Mouse (Mus musculus) midbrain, embryonic 10.5 days (tissue): ENCODE data around the gene Gcnt2. TPM values are rescaled to one million over a fixed set of nuclear protein-coding genes. Genes with fewer than 3 reads are reported as not detected.

Experiments used
- DNase-seq: peaks from one replicate; pipeline ENCODE4 v3.0.0-alpha.2; 2017; ENCODE audit warnings: low spot score
- H3K27ac ChIP-seq: fragments of 300-500 bp; sonication (generic); replicated peaks from 2 replicates; pipeline ENCODE4 v1.5.1; 2016; ENCODE audit warnings: mild to moderate bottlenecking
- H3K27me3 ChIP-seq: fragments of 300-500 bp; sonication (generic); 2 replicates; pipeline ENCODE4 v1.6.1; 2016; ENCODE audit warnings: low read depth, mild to moderate bottlenecking; ENCODE audit not compliant: poor library complexity, severe bottlenecking
- H3K36me3 ChIP-seq: fragments of 300-500 bp; sonication (generic); 2 replicates; pipeline ENCODE4 v1.6.1; 2016; ENCODE audit warnings: mild to moderate bottlenecking, moderate library complexity
- H3K4me1 ChIP-seq: fragments of 300-500 bp; sonication (generic); 2 replicates; pipeline ENCODE4 v1.6.1; 2016
- H3K4me3 ChIP-seq: fragments of 300-500 bp; sonication (generic); 2 replicates; pipeline ENCODE4 v1.5.1; 2016; ENCODE audit warnings: mild to moderate bottlenecking, moderate library complexity
- H3K9me3 ChIP-seq: fragments of 300-500 bp; sonication (generic); replicated peaks from 2 replicates; pipeline ENCODE4 v1.6.1; 2016; ENCODE audit warnings: mild to moderate bottlenecking
- WGBS: fragments of 180-500 bp; shearing (Covaris S2); methylation state at CpG from one replicate; pipeline ENCODE4 v1.1.7; 2016; 5-methylcytosine and 5-hydroxymethylcytosine counted together
- microRNA-seq: library from miRNA; unstranded; fragments of <30 nt; microRNA quantifications from one replicate; pipeline ENCODE4, GENCODE M21; 2017
- polyA plus RNA-seq: library from polyadenylated mRNA; unstranded; fragments of >200 nt; fragmentation: Nextera tagmentation; extraction: Ambion mirVana; gene quantifications from 2 replicates; pipeline ENCODE4 v1.2.1, GENCODE M21; 2016

Gene Gcnt2
- polyA plus RNA-seq, 1 experiment from 2014 or later, result 2.7 TPM

GRCm38 (mm10) chr13:41000926-41001639 is 141.5 kb downstream of the Gcnt2 start, which contains the start of gene Pak1ip1:
Gene Pak1ip1, plus strand, starts transcription at chr13:41001023.
- peak within 1 kb of the TSS; percentile 97 for H3K4me3 ChIP-seq
- H3K27me3 ChIP-seq, result no peaks in the 10 kb centered on the region
- H3K36me3 ChIP-seq, result peaks cover 29% of the 10 kb centered on the region
- DNase-seq, result peak; percentile 93
- peaks cover 20% of the 10 kb centered on the region for H3K4me1 ChIP-seq
- H3K9me3 ChIP-seq, result no peaks in the 10 kb centered on the region
- H3K27ac ChIP-seq, result peak within 1 kb of the TSS; percentile 94
- under 1% methylated on average over 58 of the region's 58 CpGs for WGBS

DNA sequence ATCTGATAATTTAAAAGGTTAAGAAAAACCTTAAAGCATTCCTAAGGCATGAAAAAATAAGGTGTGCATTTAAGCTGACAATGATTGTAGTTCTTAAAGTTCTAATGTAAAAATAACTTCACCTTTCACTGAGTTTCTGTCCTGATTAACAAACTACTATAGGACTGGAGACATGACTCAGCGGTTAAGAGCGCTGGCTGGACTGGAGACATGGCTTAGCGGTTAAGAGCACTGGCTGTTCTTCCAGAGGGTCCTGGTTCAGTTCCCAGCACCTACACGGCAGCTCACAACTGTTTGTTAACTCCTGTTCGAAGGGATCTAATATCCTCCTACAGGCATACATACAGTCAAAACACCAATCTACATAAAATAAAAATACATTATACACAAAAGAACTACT is 142.4 kb downstream of the Gcnt2 start:
- Histone ChIP-seq H3K4me1 (peaks cover 20% of the 10 kb centered on the region), H3K27ac (no peak overlapping the region), H3K9me3 (no peaks in the 10 kb centered on the region), H3K36me3 (peaks cover 38% of the 10 kb centered on the region), H3K27me3 (no peaks in the 10 kb centered on the region), H3K4me3 (peak overlapping the region; percentile 97)
- DNase-seq, result no peak
- 84% methylated on average over 5 of the region's 5 CpGs for WGBS

DNA sequence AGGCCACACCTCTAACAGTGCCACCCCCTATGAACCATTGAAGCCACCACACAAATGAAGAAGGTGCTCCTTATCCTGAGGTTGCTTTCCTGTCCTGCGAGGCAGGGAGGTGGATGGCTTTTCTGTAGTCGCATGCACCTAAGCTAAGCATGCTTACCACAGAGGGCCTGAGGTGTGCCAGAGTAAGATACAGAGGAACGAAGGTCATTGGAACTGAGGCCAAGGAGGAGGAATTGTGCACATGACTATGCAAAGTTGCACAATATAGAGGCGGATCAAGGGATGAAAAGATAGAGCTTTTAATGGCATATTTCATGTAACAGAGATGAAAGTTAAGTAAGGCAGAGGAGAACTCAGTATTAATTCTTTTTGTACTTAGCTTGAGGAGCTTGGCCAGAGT is 146.7 kb downstream of the Gcnt2 start:
- no peaks in the 10 kb centered on the region for H3K27me3 ChIP-seq
- H3K9me3 ChIP-seq, result no peaks in the 10 kb centered on the region
- DNase-seq, result no peak
- peaks cover 11% of the 10 kb centered on the region for H3K4me1 ChIP-seq
- whole genome bisulfite sequencing, result 95% methylated on average over 4 of the region's 4 CpGs
- no peak overlapping the region for H3K27ac ChIP-seq
- H3K36me3 ChIP-seq, result peaks cover 81% of the 10 kb centered on the region
- H3K4me3 ChIP-seq, result no peak overlapping the region

- Histone ChIP-seq H3K27ac (no peak overlapping the region), H3K36me3 (peaks cover 92% of the 10 kb centered on the region)
Measured at GRCm38 (mm10) chr13:41008271-41008670, 148.7 kb downstream of the Gcnt2 start.

DNA sequence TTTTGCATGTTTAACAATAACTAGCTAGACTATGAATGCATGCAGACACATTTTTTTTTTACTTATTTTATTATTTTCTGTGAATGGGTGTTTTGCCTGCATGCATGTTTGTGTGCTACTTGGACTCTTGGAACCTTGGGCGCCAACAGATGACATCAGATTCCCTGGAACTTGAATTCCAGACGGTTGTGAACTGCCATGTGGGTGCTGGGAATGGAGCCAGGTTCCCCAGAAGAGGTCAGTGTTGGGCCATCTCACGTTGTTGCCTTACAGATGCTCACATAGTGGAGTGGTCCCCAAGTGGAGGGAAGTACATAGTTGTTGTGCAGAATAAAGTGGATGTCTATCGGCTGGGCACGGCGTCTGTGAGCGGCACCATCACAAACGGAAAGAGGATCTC is 149.4 kb downstream of the Gcnt2 start:
- Histone ChIP-seq H3K36me3 (peaks cover 96% of the 10 kb centered on the region), H3K27ac (no peak overlapping the region), H3K4me1 (no peaks in the 10 kb centered on the region), H3K27me3 (no peaks in the 10 kb centered on the region), H3K4me3 (no peak overlapping the region), H3K9me3 (no peaks in the 10 kb centered on the region)
- no peak for DNase-seq
- WGBS, result 83% methylated on average over 8 of the region's 8 CpGs

More at GRCm38 (mm10) chr13:41008271-41008670, 148.7 kb downstream of the Gcnt2 start:
- Histone ChIP-seq H3K4me3 (no peak overlapping the region), H3K9me3 (no peaks in the 10 kb centered on the region), H3K27me3 (no peaks in the 10 kb centered on the region), H3K4me1 (no peaks in the 10 kb centered on the region)
- 95% methylated on average over 10 of the region's 10 CpGs for WGBS
- no peak for DNase-seq

Small RNA genes within 50 kb of the gene (microRNA-seq; reads per million reads assigned to microRNA genes)
- not detected for gene Mir5124a

Other genes with a start within 250 kb of the Gcnt2 start
- gene Tfap2a, start 121.4 kb upstream of the Gcnt2 start, polyA plus RNA-seq, result 2.3 and 2.5 TPM in 2 replicates
- gene Pak1ip1, start 141.3 kb downstream of the Gcnt2 start, polyA plus RNA-seq, result 80.8 and 89.2 TPM in 2 replicates
- gene Tmem14c, start 156.5 kb downstream of the Gcnt2 start, polyA plus RNA-seq, result 213 and 233 TPM in 2 replicates
- 0.42 and 1.0 TPM in 2 replicates for gene Mak, start 220.0 kb downstream of the Gcnt2 start, polyA plus RNA-seq